Mouse (Mus musculus) forebrain, embryonic 13.5 days (tissue): ENCODE results near the gene Dxo. TPM values are rescaled to one million over a fixed set of nuclear protein-coding genes. Genes with fewer than 3 reads are reported as not detected.

Experiments
- ATAC-seq: fragments of 200-750 bp; cut with Nextera tagmentation; 2 replicates; pipeline ENCODE4 v1.8.0; 2017
- H3K27ac ChIP-seq: fragments of 300-500 bp; sonication (generic); 2 replicates; pipeline ENCODE4 v1.5.1; 2015; ENCODE audit warnings: inconsistent platforms, mild to moderate bottlenecking, moderate library complexity
- H3K27me3 ChIP-seq: fragments of 300-500 bp; sonication (generic); 2 replicates; pipeline ENCODE4 v1.6.1; 2015; ENCODE audit warnings: mild to moderate bottlenecking, inconsistent platforms
- H3K36me3 ChIP-seq: fragments of 300-500 bp; sonication (generic); 2 replicates; pipeline ENCODE4 v1.6.1; 2015; ENCODE audit warnings: mild to moderate bottlenecking, inconsistent platforms; ENCODE audit not compliant: poor library complexity, severe bottlenecking
- H3K4me1 ChIP-seq: fragments of 300-500 bp; sonication (generic); 2 replicates; pipeline ENCODE4 v1.6.1; 2015; ENCODE audit warnings: inconsistent platforms
- H3K4me2 ChIP-seq: fragments of 300-500 bp; sonication (generic); 2 replicates; pipeline ENCODE4 v1.6.1; 2015; ENCODE audit warnings: inconsistent platforms, mild to moderate bottlenecking, moderate library complexity
- H3K4me3 ChIP-seq: fragments of 300-500 bp; sonication (generic); 2 replicates; pipeline ENCODE4 v1.5.1; 2015; ENCODE audit warnings: mild to moderate bottlenecking, inconsistent platforms
- H3K9ac ChIP-seq: fragments of 300-500 bp; sonication (generic); 2 replicates; pipeline ENCODE4 v1.6.1; 2015; ENCODE audit warnings: mild to moderate bottlenecking, inconsistent platforms
- H3K9me3 ChIP-seq: fragments of 300-500 bp; sonication (generic); replicated peaks from 2 replicates; pipeline ENCODE4 v1.6.1; 2016; ENCODE audit warnings: inconsistent platforms
- WGBS: fragments of 180-500 bp; shearing (Covaris S2); methylation state at CpG from one replicate; pipeline ENCODE4 v1.1.7; 2015; 5-methylcytosine and 5-hydroxymethylcytosine counted together
- polyA plus RNA-seq: library from polyadenylated mRNA; unstranded; fragments of >200 nt; fragmentation: Nextera tagmentation; extraction: Ambion mirVana; gene quantifications from 2 replicates; pipeline ENCODE4 v1.2.1, GENCODE M21; 2015

Dxo gene
- polyA plus RNA-seq, 1 experiment from 2014 or later = 68.6 TPM

- Histone ChIP-seq H3K4me1 (no peaks in the 10 kb centered on the region), H3K4me2 (no peak overlapping the region), H3K36me3 (peaks cover 12% of the 10 kb centered on the region), H3K27me3 (0 out of 2 replicates have a peak, but pooled peaks cover 11% of the 10 kb centered on the region), H3K9ac (no peak overlapping the region), H3K4me3 (no peak overlapping the region), H3K9me3 (no peaks in the 10 kb centered on the region), H3K27ac (no peak overlapping the region)
- WGBS = 76% methylated on average over 13 of the region's 13 CpGs
- ATAC-seq = no peak
These were observed 25.0 kb downstream of the Dxo start for GRCm38 (mm10) chr17:34861704-34862415.

- H3K27me3 ChIP-seq = 0 out of 2 replicates have a peak, but pooled peaks cover 11% of the 10 kb centered on the region
- H3K36me3 ChIP-seq = peaks cover 6% of the 10 kb centered on the region
- no peak within 1 kb of the TSS for H3K4me2 ChIP-seq
- no peak for ATAC-seq
- H3K4me3 ChIP-seq = no peak within 1 kb of the TSS
- WGBS = 75% methylated on average over 8 of the region's 8 CpGs
- no peaks in the 10 kb centered on the region for H3K4me1 ChIP-seq
- no peak within 1 kb of the TSS for H3K9ac ChIP-seq
- H3K27ac ChIP-seq = no peak within 1 kb of the TSS
- H3K9me3 ChIP-seq = no peaks in the 10 kb centered on the region
These were observed 25.7 kb downstream of the Dxo start, which contains the start of gene Cfb for GRCm38 (mm10) chr17:34862416-34863081. Gene Cfb, minus strand, starts transcription at chr17:34862518.

- Histone ChIP-seq H3K4me3 (no peak overlapping the region), H3K4me1 (no peaks in the 10 kb centered on the region), H3K36me3 (no peaks in the 10 kb centered on the region), H3K9me3 (no peaks in the 10 kb centered on the region), H3K27ac (no peak overlapping the region), H3K27me3 (0 out of 2 replicates have a peak, but pooled peaks cover 11% of the 10 kb centered on the region), H3K9ac (no peak overlapping the region), H3K4me2 (no peak overlapping the region)
- WGBS = 67% methylated on average over 7 of the region's 7 CpGs
- ATAC-seq = no peak
These were observed 29.2 kb downstream of the Dxo start for GRCm38 (mm10) chr17:34865981-34866380.

GRCm38 (mm10) chr17:34874321-34874720 is 37.5 kb downstream of the Dxo start:
- Histone ChIP-seq H3K27ac (no peak overlapping the region), H3K4me3 (no peak overlapping the region), H3K27me3 (no peaks in the 10 kb centered on the region), H3K9ac (no peak overlapping the region), H3K4me1 (no peaks in the 10 kb centered on the region), H3K9me3 (no peaks in the 10 kb centered on the region), H3K36me3 (no peaks in the 10 kb centered on the region), H3K4me2 (no peak overlapping the region)
- ATAC-seq = no peak
- 92% methylated on average over 6 of the region's 6 CpGs for WGBS

- Histone ChIP-seq H3K9me3 (no peaks in the 10 kb centered on the region), H3K27ac (no peak within 1 kb of the TSS), H3K4me2 (no peak within 1 kb of the TSS), H3K9ac (no peak within 1 kb of the TSS), H3K4me3 (no peak within 1 kb of the TSS), H3K27me3 (peaks cover 10% of the 10 kb centered on the region; the same call in 1 of the 2 replicates), H3K4me1 (no peaks in the 10 kb centered on the region), H3K36me3 (no peaks in the 10 kb centered on the region)
- 65% methylated on average over 11 of the region's 11 CpGs for WGBS
- no peak for ATAC-seq
These were observed 42.6 kb downstream of the Dxo start, which contains the start of gene Zbtb12 for GRCm38 (mm10) chr17:34879336-34879879. Gene Zbtb12, plus strand, starts transcription at chr17:34879483.

GRCm38 (mm10) chr17:34881166-34881565 is 44.3 kb downstream of the Dxo start:
- Histone ChIP-seq H3K9ac (no peak overlapping the region), H3K4me3 (no peak overlapping the region), H3K4me1 (no peaks in the 10 kb centered on the region), H3K27ac (no peak overlapping the region), H3K27me3 (peaks cover 10% of the 10 kb centered on the region; the same call in 1 of the 2 replicates), H3K36me3 (no peaks in the 10 kb centered on the region), H3K4me2 (no peak overlapping the region), H3K9me3 (no peaks in the 10 kb centered on the region)
- ATAC-seq = no peak

- Histone ChIP-seq H3K4me2 (no peak within 1 kb of the TSS), H3K9ac (no peak within 1 kb of the TSS), H3K36me3 (no peaks in the 10 kb centered on the region), H3K27me3 (peaks cover 10% of the 10 kb centered on the region; the same call in 1 of the 2 replicates), H3K4me1 (no peaks in the 10 kb centered on the region), H3K9me3 (no peaks in the 10 kb centered on the region), H3K4me3 (no peak within 1 kb of the TSS), H3K27ac (no peak within 1 kb of the TSS)
- no peak for ATAC-seq
- WGBS = 9% methylated on average over 15 of the region's 15 CpGs
These were observed 45.0 kb downstream of the Dxo start, which contains the start of gene Gm20547 for GRCm38 (mm10) chr17:34881683-34882310. Gene Gm20547, minus strand, starts transcription at chr17:34882042.

- Histone ChIP-seq H3K36me3 (no peaks in the 10 kb centered on the region), H3K27me3 (peaks cover 10% of the 10 kb centered on the region; the same call in 1 of the 2 replicates), H3K9ac (no peak overlapping the region), H3K4me3 (no peak overlapping the region), H3K27ac (no peak overlapping the region), H3K4me1 (no peaks in the 10 kb centered on the region), H3K4me2 (no peak overlapping the region), H3K9me3 (no peaks in the 10 kb centered on the region)
- no peak for ATAC-seq
- WGBS = 65% methylated on average over 3 of the region's 3 CpGs
These were observed 46.5 kb downstream of the Dxo start for GRCm38 (mm10) chr17:34883332-34883731.

GRCm38 (mm10) chr17:34884704-34885103 is 47.9 kb downstream of the Dxo start:
- Histone ChIP-seq H3K4me3 (no peak overlapping the region), H3K9ac (no peak overlapping the region), H3K36me3 (no peaks in the 10 kb centered on the region), H3K4me2 (no peak overlapping the region), H3K27me3 (peaks cover 10% of the 10 kb centered on the region; the same call in 1 of the 2 replicates), H3K4me1 (no peaks in the 10 kb centered on the region), H3K27ac (no peak overlapping the region), H3K9me3 (no peaks in the 10 kb centered on the region)
- WGBS = 87% methylated on average over 6 of the region's 6 CpGs
- no peak for ATAC-seq

GRCm38 (mm10) chr17:34885615-34886014 is 48.8 kb downstream of the Dxo start:
- no peak overlapping the region for H3K27ac ChIP-seq
- no peaks in the 10 kb centered on the region for H3K4me1 ChIP-seq
- WGBS = 89% methylated on average over 3 of the region's 3 CpGs
- H3K9ac ChIP-seq = no peak overlapping the region
- H3K36me3 ChIP-seq = no peaks in the 10 kb centered on the region
- no peaks in the 10 kb centered on the region for H3K9me3 ChIP-seq
- H3K27me3 ChIP-seq = peaks cover 10% of the 10 kb centered on the region; the same call in 1 of the 2 replicates
- ATAC-seq = no peak
- H3K4me2 ChIP-seq = no peak overlapping the region
- no peak overlapping the region for H3K4me3 ChIP-seq

- no peak for ATAC-seq
- no peaks in the 10 kb centered on the region for H3K9me3 ChIP-seq
- H3K4me2 ChIP-seq = no peak overlapping the region
- no peak overlapping the region for H3K4me3 ChIP-seq
- H3K27me3 ChIP-seq = no peaks in the 10 kb centered on the region
- H3K36me3 ChIP-seq = no peaks in the 10 kb centered on the region
- H3K27ac ChIP-seq = no peak overlapping the region
- no peaks in the 10 kb centered on the region for H3K4me1 ChIP-seq
- WGBS = 87% methylated on average over 5 of the region's 5 CpGs
- no peak overlapping the region for H3K9ac ChIP-seq
These were observed 51.1 kb downstream of the Dxo start for GRCm38 (mm10) chr17:34887942-34888341.
